Mouse (Mus musculus) MEL (cell line): Measurements from ENCODE around the gene Olfr372.
"Not testable (repeated sequence)": the region's sequence is repeated elsewhere in the genome, so short reads cannot be mapped to it uniquely, and the experiment has no call there.

Source experiments
- CTCF ChIP-seq, 3 experiments: IDR thresholded peaks in 2 of 3; conservative IDR thresholded peaks in 1 of 3; 2 replicates each; pipeline ENCODE4 v1.5.1; 2011 to 2012; ENCODE audit warnings: low read length in 3 of 3, low read depth in 2 of 3, mild to moderate bottlenecking in 2 of 3, improper control_type of control experiment in 1 of 3, inconsistent platforms in 1 of 3, mixed read lengths in 1 of 3, moderate library complexity in 1 of 3; ENCODE audit not compliant: control insufficient read depth in 1 of 3, insufficient read depth in 1 of 3, poor library complexity in 1 of 3, severe bottlenecking in 1 of 3
- E2F4 ChIP-seq: IDR thresholded peaks from 2 replicates; pipeline ENCODE4 v1.6.1; 2011; ENCODE audit warnings: low read depth, low read length, improper control_type of control experiment, borderline replicate concordance
- GABPA ChIP-seq: IDR thresholded peaks from 2 replicates; pipeline ENCODE4 v1.6.1; 2012; ENCODE audit warnings: low read depth, mild to moderate bottlenecking, inconsistent platforms, low read length, improper control_type of control experiment, moderate library complexity
- JUND ChIP-seq: IDR thresholded peaks from 2 replicates; pipeline ENCODE4 v1.6.1; 2011; ENCODE audit warnings: low read depth, mild to moderate bottlenecking, improper control_type of control experiment, low read length
- MAFK ChIP-seq: IDR thresholded peaks from 2 replicates; pipeline ENCODE4 v1.6.1; 2011; ENCODE audit warnings: low read depth, mild to moderate bottlenecking, low read length, improper control_type of control experiment, borderline replicate concordance
- MAZ ChIP-seq: IDR thresholded peaks from 2 replicates; pipeline ENCODE4 v1.6.1; 2012; ENCODE audit warnings: low read depth, mild to moderate bottlenecking, inconsistent platforms, low read length, improper control_type of control experiment
- MYB ChIP-seq: IDR thresholded peaks from 2 replicates; pipeline ENCODE4 v1.6.1; 2011; ENCODE audit warnings: mild to moderate bottlenecking, low read depth, low read length, improper control_type of control experiment
- POLR2A ChIP-seq, 2 experiments: IDR thresholded peaks; 2 replicates each; pipeline ENCODE4 v1.6.1; 2011 to 2012; ENCODE audit warnings: low read length in 2 of 2, mild to moderate bottlenecking in 2 of 2, control low read depth in 1 of 2, improper control_type of control experiment in 1 of 2, low read depth in 1 of 2, moderate library complexity in 1 of 2; ENCODE audit not compliant: control insufficient read depth in 1 of 2, insufficient read depth in 1 of 2, poor library complexity in 1 of 2
- SIN3A ChIP-seq: IDR thresholded peaks from 2 replicates; pipeline ENCODE4 v1.6.1; 2012; ENCODE audit warnings: low read length, improper control_type of control experiment, inconsistent platforms
- TCF12 ChIP-seq: IDR thresholded peaks from 2 replicates; pipeline ENCODE4 v1.6.1; 2014; ENCODE audit warnings: low read depth, mild to moderate bottlenecking, inconsistent platforms, low read length, improper control_type of control experiment, moderate library complexity
- USF2 ChIP-seq, 2 experiments: IDR thresholded peaks; 2 replicates each; pipeline ENCODE4 v1.6.1; 2011 to 2012; ENCODE audit warnings: improper control_type of control experiment in 2 of 2, low read length in 2 of 2, borderline replicate concordance in 1 of 2, inconsistent platforms in 1 of 2, low read depth in 1 of 2, mild to moderate bottlenecking in 1 of 2; ENCODE audit not compliant: insufficient read depth in 1 of 2

- TF ChIP-seq CTCF (IDR thresholded peaks at IDR 0.05 in 2 of 3, conservative IDR thresholded peaks at IDR 0.05 in 1 of 3; ENCODE audit: control insufficient read depth in 1 of 3, insufficient read depth in 1 of 3, low read depth in 2 of 3, low read length in 3 of 3, poor library complexity in 1 of 3, severe bottlenecking in 1 of 3); JUND; MAZ; TCF12; E2F4; POLR2A (IDR thresholded peaks at IDR 0.05; ENCODE audit: control insufficient read depth in 1 of 2, insufficient read depth in 1 of 2, low read depth in 1 of 2, low read length in 2 of 2, poor library complexity in 1 of 2); SIN3A; MAFK; GABPA; USF2 (IDR thresholded peaks at IDR 0.05; ENCODE audit: borderline replicate concordance in 1 of 2, insufficient read depth in 1 of 2, low read depth in 1 of 2, low read length in 2 of 2); MYB: not testable (repeated sequence)
These were observed 58.5 kb downstream of the Olfr372 start for GRCm38 (mm10) chr8:72099377-72100103.
